Mouse (Mus musculus) bone marrow, adult 2 months (tissue): ENCODE results near the gene Bcam.

ENCODE experiments used
- CTCF ChIP-seq: fragments of 200-500 bp; IDR thresholded peaks from 2 replicates; pipeline ENCODE4 v1.5.1; 2011; ENCODE audit warnings: low read length, control low read depth; ENCODE audit not compliant: control insufficient read depth, insufficient read depth
- POLR2A ChIP-seq: fragments of 200-500 bp; IDR thresholded peaks from 2 replicates; pipeline ENCODE4 v1.6.1; 2011; ENCODE audit warnings: low read depth, mild to moderate bottlenecking, control low read depth, low read length, borderline replicate concordance; ENCODE audit not compliant: control insufficient read depth

- TF ChIP-seq CTCF, result no peak
- no peak for TF ChIP-seq POLR2A
Observed at GRCm38 (mm10) chr7:19718297-19718952, 52.4 kb downstream of the Bcam start.
